8 mouse cellular contexts compared by ENCODE assay signal in the genomic region with DNA sequence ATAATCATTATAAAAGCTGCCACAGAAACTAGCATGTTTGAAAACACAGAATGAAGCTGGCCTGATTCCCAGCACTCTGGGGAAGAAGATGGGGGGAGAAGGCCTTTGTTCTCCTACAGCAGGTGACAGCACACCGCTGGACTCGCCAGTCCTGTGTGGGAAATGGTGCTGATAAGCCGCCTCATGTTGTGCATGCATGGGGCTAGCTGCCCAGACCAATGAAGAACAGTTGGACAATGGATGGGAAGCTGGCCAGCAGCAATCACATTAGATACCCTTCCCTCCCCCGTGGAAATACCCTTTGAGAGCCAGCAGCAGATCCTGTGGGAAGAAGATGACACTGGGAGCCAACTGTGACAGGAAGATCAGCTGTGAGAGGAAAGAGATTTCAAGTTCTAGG.
A peak's percentile ranks its signal among the peaks of the same experiment; 100 is the strongest.
DNase-seq lines count a peak whose midpoint lies in the region; ATAC-seq and TF ChIP-seq lines count a peak whose summit lies in the region.
"Had no signal": no experiment of that assay in that cellular context is flagged by ENCODE, and none has a peak within 500 bp of the region (broad histone marks: within the 10 kb centered on the region; RNA-seq: fewer than 3 reads in every experiment).

No protein-coding gene starts in this region.

- H3K27ac ChIP-seq in kidney, adult 2 months (ENCODE audit: insufficient read depth, low read depth, low read length), result no peak overlapping the region
- no peak overlapping the region for H3K27ac ChIP-seq in kidney, embryonic 16.5 days (ENCODE audit: low read length)
- H3K27ac ChIP-seq in heart, embryonic 12.5 days (ENCODE audit: poor library complexity, severe bottlenecking), result no peak overlapping the region; the same call in 1 of the 2 replicates
- H3K27ac ChIP-seq in lung, embryonic 14.5 days (ENCODE audit: low read depth), result no peak overlapping the region

- no peaks in the 10 kb centered on the region for H3K36me3 ChIP-seq in kidney, adult 2 months (ENCODE audit: control insufficient read depth, insufficient read depth, low read length)
- H3K36me3 ChIP-seq in kidney, embryonic 16.5 days (ENCODE audit: insufficient read depth, low read length), result no peaks in the 10 kb centered on the region
- no peaks in the 10 kb centered on the region for H3K36me3 ChIP-seq in heart, embryonic 12.5 days
- H3K36me3 ChIP-seq in lung, embryonic 14.5 days (ENCODE audit: insufficient read depth), result no peaks in the 10 kb centered on the region
- H3K36me3 ChIP-seq: G1E had no signal

- no peaks in the 10 kb centered on the region for H3K27me3 ChIP-seq in kidney, adult 2 months (replicated peaks; ENCODE audit: control insufficient read depth, insufficient read depth, low read length)
- no peaks in the 10 kb centered on the region for H3K27me3 ChIP-seq in kidney, embryonic 16.5 days (ENCODE audit: insufficient read depth, low read length)
- no peaks in the 10 kb centered on the region for H3K27me3 ChIP-seq in heart, embryonic 12.5 days (replicated peaks)
- no peaks in the 10 kb centered on the region for H3K27me3 ChIP-seq in lung, embryonic 14.5 days (ENCODE audit: insufficient read depth, low read length)

- H3K9ac ChIP-seq in kidney, embryonic 16.5 days (replicated peaks; ENCODE audit: low read length), result no peak overlapping the region
- H3K9ac ChIP-seq in heart, embryonic 12.5 days, result no peak overlapping the region
- no peak overlapping the region for H3K9ac ChIP-seq in lung, embryonic 14.5 days

- no peak overlapping the region for H3K4me3 ChIP-seq in kidney, adult 2 months (ENCODE audit: insufficient read depth, low read depth, low read length)
- H3K4me3 ChIP-seq in kidney, embryonic 16.5 days (ENCODE audit: low read length), result no peak overlapping the region
- no peak overlapping the region for H3K4me3 ChIP-seq in heart, embryonic 12.5 days
- H3K4me3 ChIP-seq in lung, embryonic 14.5 days (ENCODE audit: low read depth, low read length), result no peak overlapping the region

- no peak for TF ChIP-seq POLR2A in kidney, adult 2 months (IDR thresholded peaks at IDR 0.05; ENCODE audit: low read depth, low read length)

- no peak overlapping the region for H3K4me2 ChIP-seq in kidney, embryonic 16.5 days (replicated peaks; ENCODE audit: low read depth, low read length)
- H3K4me2 ChIP-seq in heart, embryonic 12.5 days, result no peak overlapping the region
- H3K4me2 ChIP-seq in lung, embryonic 14.5 days, result no peak overlapping the region

- no peak for ATAC-seq in kidney, embryonic 16.5 days (ENCODE audit: low FRiP score, low TSS enrichment)
- peak; percentile 77 for ATAC-seq in heart, embryonic 12.5 days (ENCODE audit: insufficient number of reproducible peaks, low FRiP score)
- ATAC-seq in lung, embryonic 14.5 days (ENCODE audit: insufficient read depth), result no peak

- H3K9me3 ChIP-seq in kidney, embryonic 16.5 days (ENCODE audit: low read length), result no peaks in the 10 kb centered on the region
- H3K9me3 ChIP-seq in heart, embryonic 12.5 days (replicated peaks), result no peaks in the 10 kb centered on the region
- H3K9me3 ChIP-seq in lung, embryonic 14.5 days (ENCODE audit: low read depth, low read length), result no peaks in the 10 kb centered on the region
- H3K9me3 ChIP-seq: G1E had no signal

- peak; percentile 56 for DNase-seq in kidney, adult 2 months
- DNase-seq in adrenal gland, postnatal 36 days, result peak; percentile 14 to 36
- peak; percentile 30 for DNase-seq in lung, embryonic 14.5 days
- DNase-seq in thymus, postnatal 14 days, result no peak
- DNase-seq in right cerebral cortex, postnatal 14 days, result no peak

- TF ChIP-seq CTCF in kidney, adult 2 months (conservative IDR thresholded peaks at IDR 0.05; ENCODE audit: insufficient read depth, insufficient read length, low read depth, low read length), result no peak
- TF ChIP-seq CTCF in lung, embryonic 14.5 days (IDR thresholded peaks at IDR 0.05; ENCODE audit: low read depth), result no peak

- WGBS in kidney, adult 2 months, result 53% methylated on average over 4 of the region's 4 CpGs
- 51% methylated on average over 4 of the region's 4 CpGs for WGBS in kidney, embryonic 16.5 days
- 28% methylated on average over 4 of the region's 4 CpGs for WGBS in heart, embryonic 12.5 days
- 36% methylated on average over 4 of the region's 4 CpGs for WGBS in lung, embryonic 14.5 days

- no peaks in the 10 kb centered on the region for H3K4me1 ChIP-seq in kidney, adult 2 months (ENCODE audit: control insufficient read depth, insufficient read depth, low read length)
- peaks cover 2% of the 10 kb centered on the region for H3K4me1 ChIP-seq in kidney, embryonic 16.5 days (ENCODE audit: insufficient read depth, low read length)
- H3K4me1 ChIP-seq in heart, embryonic 12.5 days (replicated peaks), result peaks cover 31% of the 10 kb centered on the region
- 0 out of 2 replicates have a peak, but pooled peaks cover 3% of the 10 kb centered on the region for H3K4me1 ChIP-seq in lung, embryonic 14.5 days (ENCODE audit: insufficient read depth)

Comparison
In these comparisons a context has a peak if more than half of its experiments do, and no peak if none do; other contexts are left out.
1. DNase-seq: peak in kidney, adult 2 months (single experiment), adrenal gland, postnatal 36 days (2 of 2) and lung, embryonic 14.5 days (single experiment); none in thymus, postnatal 14 days (single experiment) and right cerebral cortex, postnatal 14 days (single experiment).